Mouse (Mus musculus) myocyte (in vitro differentiated cells): ENCODE results near the gene Ube2m. TPM values are rescaled to one million over a fixed set of nuclear protein-coding genes. Genes with fewer than 3 reads are reported as not detected.

Source experiments
- H3K27me3 ChIP-seq: one replicate; pipeline ENCODE4 v1.6.1; 2011; ENCODE audit not compliant: control insufficient read depth, insufficient read depth, insufficient read length
- H3K36me3 ChIP-seq: one replicate; pipeline ENCODE4 v1.6.1; 2011; ENCODE audit not compliant: control insufficient read depth, insufficient read depth
- H3K4me2 ChIP-seq: one replicate; pipeline ENCODE4 v1.6.1; 2011; ENCODE audit warnings: low read depth, control low read depth
- H3K4me3 ChIP-seq: one replicate; pipeline ENCODE4 v1.5.1; 2011; ENCODE audit warnings: mild to moderate bottlenecking, control low read depth, moderate library complexity
- H3K79me2 ChIP-seq: one replicate; pipeline ENCODE4 v1.6.1; 2011; ENCODE audit not compliant: control insufficient read depth, insufficient read depth
- H3ac ChIP-seq: one replicate; pipeline ENCODE4 v1.6.1; 2011; ENCODE audit not compliant: control insufficient read depth, insufficient read length
- CEBPB ChIP-seq: IDR thresholded peaks from 2 replicates; pipeline ENCODE4 v1.6.1; 2011; ENCODE audit warnings: mild to moderate bottlenecking, moderate library complexity; ENCODE audit not compliant: poor library complexity, insufficient read depth, severe bottlenecking
- E2F4 ChIP-seq: IDR thresholded peaks from one replicate; pipeline ENCODE4 v1.6.1; 2011; ENCODE audit warnings: mild to moderate bottlenecking, control low read depth, moderate library complexity; ENCODE audit not compliant: insufficient read depth
- MAX ChIP-seq: IDR thresholded peaks from one replicate; pipeline ENCODE4 v1.6.1; 2011; ENCODE audit warnings: low read depth, mild to moderate bottlenecking, control low read depth
- MYOD1 ChIP-seq, 3 experiments: IDR thresholded peaks; one replicate each; pipeline ENCODE4 v1.6.1; 2011; ENCODE audit warnings: control low read depth in 2 of 3, low read depth in 2 of 3, mild to moderate bottlenecking in 2 of 3, moderate library complexity in 1 of 3; ENCODE audit not compliant: insufficient read length in 2 of 3, control insufficient read depth in 1 of 3
- MYOG ChIP-seq, 3 experiments: IDR thresholded peaks; one replicate each; pipeline ENCODE4 v1.6.1; 2011; ENCODE audit warnings: control low read depth in 2 of 3, low read depth in 2 of 3, mild to moderate bottlenecking in 2 of 3; ENCODE audit not compliant: insufficient read length in 2 of 3, control insufficient read depth in 1 of 3, insufficient read depth in 1 of 3
- POLR2A ChIP-seq: IDR thresholded peaks from one replicate; pipeline ENCODE4 v1.6.1; 2011; ENCODE audit warnings: low read depth, mild to moderate bottlenecking, control low read depth, moderate library complexity; ENCODE audit not compliant: insufficient read length
- POLR2AphosphoS2 ChIP-seq: IDR thresholded peaks from one replicate; pipeline ENCODE4 v1.6.1; 2011; ENCODE audit warnings: low read depth, control low read depth; ENCODE audit not compliant: insufficient read length
- REST ChIP-seq: IDR thresholded peaks from one replicate; pipeline ENCODE4 v1.6.1; 2011; ENCODE audit warnings: mild to moderate bottlenecking, control low read depth, moderate library complexity; ENCODE audit not compliant: insufficient read depth, insufficient read length
- SRF ChIP-seq: IDR thresholded peaks from one replicate; pipeline ENCODE4 v1.6.1; 2011; ENCODE audit warnings: low read depth; ENCODE audit not compliant: control insufficient read depth, insufficient read length
- TCF12 ChIP-seq: IDR thresholded peaks from one replicate; pipeline ENCODE4 v1.6.1; 2011; ENCODE audit warnings: mild to moderate bottlenecking, control low read depth; ENCODE audit not compliant: poor library complexity, insufficient read depth, severe bottlenecking
- TCF3 ChIP-seq: IDR thresholded peaks from one replicate; pipeline ENCODE4 v1.6.1; 2011; ENCODE audit warnings: low read depth, control low read depth; ENCODE audit not compliant: insufficient read length
- USF1 ChIP-seq: IDR thresholded peaks from one replicate; pipeline ENCODE4 v1.6.1; 2011; ENCODE audit warnings: low read depth, mild to moderate bottlenecking, control low read depth, moderate library complexity
- polyA plus RNA-seq: library from polyadenylated mRNA; unstranded; fragments of >200 nt; fragmentation: generic; extraction: Trizol; gene quantifications from one replicate; pipeline ENCODE4 v1.2.1, GENCODE M21; 2012; ENCODE audit warnings: missing spikeins

The Ube2m gene
- polyA plus RNA-seq, 1 experiment, result 227 TPM

GRCm38 (mm10) chr7:13034148-13034977 is 3.7 kb downstream of the Ube2m start, which contains the start of gene Chmp2a:
TSS of gene Chmp2a (minus strand) at chr7:13034807.
- Histone ChIP-seq H3K79me2 (peaks cover 21% of the 10 kb centered on the region), H3ac (peak within 1 kb of the TSS; percentile 48), H3K27me3 (no peaks in the 10 kb centered on the region), H3K4me2 (peak within 1 kb of the TSS; percentile 98), H3K4me3 (peak within 1 kb of the TSS; percentile 81), H3K36me3 (peaks cover 41% of the 10 kb centered on the region)
- peak in 1 of 3 experiments; percentile 25 for TF ChIP-seq MYOG (IDR thresholded peaks at IDR 0.05; ENCODE audit: control insufficient read depth in 1 of 3, insufficient read depth in 1 of 3, insufficient read length in 2 of 3, low read depth in 2 of 3)
- peak; percentile 93 for TF ChIP-seq POLR2A
- no peak for TF ChIP-seq MAX
- peak; percentile 67 for TF ChIP-seq SRF
- TF ChIP-seq CEBPB, result no peak
- TF ChIP-seq REST, result no peak
- TF ChIP-seq E2F4, result no peak
- TF ChIP-seq MYOD1 (IDR thresholded peaks at IDR 0.05; ENCODE audit: control insufficient read depth in 1 of 3, insufficient read length in 2 of 3, low read depth in 2 of 3), result peak in 1 of 3 experiments; percentile 16
- TF ChIP-seq TCF3, result no peak
- peak; percentile 100 for TF ChIP-seq POLR2AphosphoS2
- TF ChIP-seq USF1, result no peak
- TF ChIP-seq TCF12, result no peak

GRCm38 (mm10) chr7:13033451-13034147 is 4.5 kb downstream of the Ube2m start:
- TF ChIP-seq POLR2AphosphoS2, result peak; percentile 27
- TF ChIP-seq CEBPB, result no peak
- H3K79me2 ChIP-seq, result peaks cover 21% of the 10 kb centered on the region
- peaks cover 47% of the 10 kb centered on the region for H3K36me3 ChIP-seq
- peak overlapping the region; percentile 48 for H3ac ChIP-seq
- H3K27me3 ChIP-seq, result no peaks in the 10 kb centered on the region
- peak overlapping the region; percentile 98 for H3K4me2 ChIP-seq
- peak overlapping the region; percentile 81 for H3K4me3 ChIP-seq

- Histone ChIP-seq H3K36me3 (peaks cover 56% of the 10 kb centered on the region), H3K4me2 (no peak overlapping the region), H3K79me2 (peaks cover 25% of the 10 kb centered on the region), H3K27me3 (no peaks in the 10 kb centered on the region), H3K4me3 (no peak overlapping the region), H3ac (no peak overlapping the region)
- TF ChIP-seq MAX, result no peak
- no peak for TF ChIP-seq TCF3
- peak; percentile 48 for TF ChIP-seq POLR2AphosphoS2
Measured at GRCm38 (mm10) chr7:13032541-13032940, 5.5 kb downstream of the Ube2m start.

GRCm38 (mm10) chr7:13031983-13032382 is 6.1 kb downstream of the Ube2m start:
- peaks cover 25% of the 10 kb centered on the region for H3K79me2 ChIP-seq
- H3K4me2 ChIP-seq, result no peak overlapping the region
- peaks cover 62% of the 10 kb centered on the region for H3K36me3 ChIP-seq
- no peak overlapping the region for H3ac ChIP-seq
- no peaks in the 10 kb centered on the region for H3K27me3 ChIP-seq
- H3K4me3 ChIP-seq, result no peak overlapping the region
- TF ChIP-seq REST (no peak), POLR2AphosphoS2 (peak; percentile 53)

GRCm38 (mm10) chr7:13031069-13031468 is 7.0 kb downstream of the Ube2m start:
- Histone ChIP-seq H3K4me2 (no peak overlapping the region), H3K79me2 (peaks cover 25% of the 10 kb centered on the region), H3K4me3 (no peak overlapping the region), H3ac (no peak overlapping the region), H3K36me3 (peaks cover 65% of the 10 kb centered on the region), H3K27me3 (no peaks in the 10 kb centered on the region)
- TF ChIP-seq TCF12 (no peak), POLR2AphosphoS2 (no peak), MYOD1 (IDR thresholded peaks at IDR 0.05; ENCODE audit: control insufficient read depth in 1 of 3, insufficient read length in 2 of 3, low read depth in 2 of 3) (no peak), MAX (no peak), SRF (no peak), MYOG (IDR thresholded peaks at IDR 0.05; ENCODE audit: control insufficient read depth in 1 of 3, insufficient read depth in 1 of 3, insufficient read length in 2 of 3, low read depth in 2 of 3) (no peak), CEBPB (no peak), POLR2A (no peak), USF1 (no peak), REST (no peak), TCF3 (no peak), E2F4 (no peak)
